Mouse (Mus musculus): ENCODE data around the gene Tead4.
"Not testable (repeated sequence)": the region's sequence is repeated elsewhere in the genome, so short reads cannot be mapped to it uniquely, and the experiment has no call there.

Tead4 gene

GRCm38 (mm10) chr6:128237102-128237763, 63.4 kb downstream of the Tead4 start:
- in situ Hi-C loops (cut with MboI), result no loop called here

GRCm38 (mm10) chr6:128236581-128236980, 64.0 kb downstream of the Tead4 start:
- in situ Hi-C loops (cut with MboI), result no loop called here

GRCm38 (mm10) chr6:128234206-128234605, 66.4 kb downstream of the Tead4 start:
- in situ Hi-C loops (cut with MboI), result no loop called here

DNA sequence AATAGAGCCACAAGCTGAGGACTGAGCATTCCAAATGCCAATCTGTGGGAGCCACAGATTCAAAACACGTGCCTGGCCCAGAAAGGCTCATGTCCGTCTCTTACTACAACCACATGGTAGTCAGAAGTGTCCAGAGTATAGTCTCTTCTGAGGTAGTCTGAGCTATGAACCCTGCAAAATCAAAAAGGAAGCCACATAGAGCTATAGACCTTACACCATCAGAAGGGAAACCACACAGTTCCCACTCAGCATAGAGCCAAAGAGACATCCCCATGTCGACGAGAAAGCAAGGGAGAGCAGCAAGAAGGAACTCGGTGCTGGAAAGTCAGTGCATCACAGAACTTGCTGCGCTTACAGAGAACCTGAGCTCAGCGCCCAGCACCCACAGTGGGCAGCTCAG, 68.4 kb downstream of the Tead4 start:
- in situ Hi-C loops (cut with MboI), result no loop called here

- in situ Hi-C loops (cut with MboI), result no loop called here
Measured at GRCm38 (mm10) chr6:128231741-128232140, 68.9 kb downstream of the Tead4 start.

DNA sequence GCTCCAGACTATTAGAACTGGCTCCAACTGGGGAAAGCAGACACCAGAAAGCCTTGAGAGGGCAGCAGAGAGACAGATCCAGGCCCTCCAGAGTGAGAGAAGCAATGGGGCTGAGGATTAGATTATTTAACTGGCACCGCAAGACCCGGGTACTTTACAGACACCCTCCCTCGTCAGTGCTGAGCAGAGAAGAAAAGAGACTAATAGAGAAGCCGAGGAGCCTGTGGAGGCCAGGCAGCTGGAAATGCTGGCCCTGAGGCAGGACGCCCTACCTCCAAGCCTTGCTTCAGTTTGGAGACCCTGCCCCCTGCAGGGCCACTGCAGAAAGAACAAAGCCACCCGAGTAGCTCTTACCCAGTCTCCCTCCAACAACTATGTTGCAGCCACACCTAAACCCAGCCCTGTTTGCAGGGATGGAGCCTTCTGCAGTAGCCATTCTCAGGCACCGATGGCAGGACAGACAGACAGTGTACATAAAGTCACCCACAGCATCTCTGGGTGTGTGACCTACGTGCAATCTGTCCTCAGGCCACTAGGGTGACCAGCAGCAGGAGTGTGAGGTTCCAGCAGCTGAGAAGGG, 73.1 kb downstream of the Tead4 start:
- in situ Hi-C loops (cut with MboI), result no loop called here

- in situ Hi-C loops (cut with MboI), result no loop called here
Measured at GRCm38 (mm10) chr6:128226941-128227340, 73.7 kb downstream of the Tead4 start.

- in situ Hi-C loops (cut with MboI), result no loop called here
Measured at GRCm38 (mm10) chr6:128225846-128226176, 74.8 kb downstream of the Tead4 start.

DNA sequence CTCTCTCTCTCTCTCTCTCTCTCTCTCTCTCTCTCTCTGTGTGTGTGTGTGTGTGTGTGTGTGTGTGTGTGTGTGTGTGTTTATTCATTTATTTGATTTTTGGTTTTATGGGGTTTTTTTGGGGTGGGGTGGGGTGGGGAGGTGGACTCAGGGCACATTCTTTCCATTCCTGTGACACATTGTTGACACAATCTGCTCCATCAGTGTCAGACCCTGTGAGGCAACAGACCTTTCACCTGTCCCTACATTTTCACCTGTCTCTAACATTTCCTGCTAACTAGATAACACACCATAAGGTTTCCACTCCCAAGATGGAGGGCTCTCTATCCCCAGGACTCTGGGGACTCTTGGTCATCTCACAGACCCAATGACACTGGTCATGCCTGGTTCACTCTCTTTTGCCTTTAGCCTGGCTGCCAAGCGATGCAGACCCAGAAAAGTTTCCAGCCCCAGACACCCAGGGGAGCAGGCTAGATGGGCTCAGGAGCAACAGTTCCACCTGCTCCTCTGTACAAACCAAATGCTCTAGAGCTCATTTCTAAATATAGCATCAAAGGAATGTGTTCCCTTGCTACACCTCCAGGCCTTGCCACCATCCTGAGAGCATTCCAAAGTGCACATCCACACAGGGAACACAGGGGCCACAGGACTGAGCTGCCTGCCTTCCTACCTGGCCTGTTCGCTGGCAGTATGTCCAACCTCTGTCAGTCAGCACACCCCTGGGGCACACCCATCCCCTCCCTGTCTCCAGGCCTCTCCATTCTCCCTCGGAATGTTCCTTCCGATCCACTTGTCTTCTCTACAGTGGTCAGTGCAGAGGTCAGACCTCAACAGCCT, 75.4 kb downstream of the Tead4 start:
- in situ Hi-C loops (cut with MboI), result no loop called here

DNA sequence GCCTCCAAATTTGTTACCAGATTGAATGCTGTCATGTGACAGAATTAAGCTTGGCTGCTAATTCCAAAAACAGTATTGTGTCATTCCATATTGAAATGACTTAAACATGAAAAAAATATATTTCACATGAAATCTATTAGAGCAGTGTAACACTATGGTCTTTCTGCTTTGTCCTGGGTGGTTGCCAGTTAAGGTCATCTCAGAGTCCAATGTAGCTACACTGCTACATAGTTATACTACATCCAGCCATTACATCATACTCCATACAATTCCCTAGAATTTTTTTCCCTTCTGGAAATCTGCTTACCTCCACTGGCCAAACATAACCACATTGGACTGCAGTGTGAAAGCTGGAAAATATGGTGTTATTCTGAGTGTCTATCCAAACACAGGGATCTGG, 77.5 kb downstream of the Tead4 start:
- in situ Hi-C loops (cut with MboI), result no loop called here

GRCm38 (mm10) chr6:128215004-128215403, 85.6 kb downstream of the Tead4 start:
- in situ Hi-C loops (cut with MboI), result not testable (repeated sequence)

DNA sequence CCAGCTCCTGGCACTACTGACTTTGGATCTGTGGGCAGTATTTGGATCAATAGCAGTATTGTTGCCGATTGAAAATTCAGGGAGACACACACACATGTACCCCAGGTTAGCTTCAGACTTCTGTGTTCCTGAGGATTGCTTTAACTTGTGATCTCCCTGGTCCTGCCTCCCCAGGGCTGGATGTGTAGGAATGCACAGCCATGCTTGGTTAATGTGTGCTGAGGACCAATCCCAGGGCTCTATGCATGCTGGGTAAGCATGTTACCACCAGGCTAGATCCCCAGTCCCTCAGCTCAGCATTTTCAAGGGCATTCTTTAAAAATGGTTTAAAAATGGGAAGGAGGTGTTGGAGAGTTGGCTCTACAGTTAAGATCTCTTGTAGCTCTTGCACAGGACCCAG, 91.4 kb downstream of the Tead4 start:
- in situ Hi-C loops (cut with MboI), result not testable (repeated sequence)

- in situ Hi-C loops (cut with MboI), result no loop called here
Measured at GRCm38 (mm10) chr6:128208491-128209170, 92.0 kb downstream of the Tead4 start.

DNA sequence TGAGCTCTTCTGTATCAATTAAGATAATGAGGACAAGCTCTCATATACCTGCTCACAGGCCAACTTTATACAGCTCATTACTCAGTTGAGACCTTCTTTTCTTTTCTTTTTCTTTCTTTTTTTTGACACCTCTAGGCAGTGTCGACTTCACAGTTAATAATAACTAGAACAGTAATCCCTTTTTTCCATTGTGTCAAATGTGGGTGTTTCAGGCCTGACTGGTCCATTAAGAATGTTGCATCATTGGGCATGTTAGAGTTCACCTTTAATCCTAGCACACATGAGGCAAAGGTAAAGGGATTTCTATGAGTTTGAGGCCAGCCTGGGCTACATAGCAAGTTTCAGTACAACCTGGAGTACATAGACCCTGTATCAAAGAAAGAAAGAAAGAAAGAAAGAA, 97.1 kb downstream of the Tead4 start:
- in situ Hi-C loops (cut with MboI), result no loop called here

DNA sequence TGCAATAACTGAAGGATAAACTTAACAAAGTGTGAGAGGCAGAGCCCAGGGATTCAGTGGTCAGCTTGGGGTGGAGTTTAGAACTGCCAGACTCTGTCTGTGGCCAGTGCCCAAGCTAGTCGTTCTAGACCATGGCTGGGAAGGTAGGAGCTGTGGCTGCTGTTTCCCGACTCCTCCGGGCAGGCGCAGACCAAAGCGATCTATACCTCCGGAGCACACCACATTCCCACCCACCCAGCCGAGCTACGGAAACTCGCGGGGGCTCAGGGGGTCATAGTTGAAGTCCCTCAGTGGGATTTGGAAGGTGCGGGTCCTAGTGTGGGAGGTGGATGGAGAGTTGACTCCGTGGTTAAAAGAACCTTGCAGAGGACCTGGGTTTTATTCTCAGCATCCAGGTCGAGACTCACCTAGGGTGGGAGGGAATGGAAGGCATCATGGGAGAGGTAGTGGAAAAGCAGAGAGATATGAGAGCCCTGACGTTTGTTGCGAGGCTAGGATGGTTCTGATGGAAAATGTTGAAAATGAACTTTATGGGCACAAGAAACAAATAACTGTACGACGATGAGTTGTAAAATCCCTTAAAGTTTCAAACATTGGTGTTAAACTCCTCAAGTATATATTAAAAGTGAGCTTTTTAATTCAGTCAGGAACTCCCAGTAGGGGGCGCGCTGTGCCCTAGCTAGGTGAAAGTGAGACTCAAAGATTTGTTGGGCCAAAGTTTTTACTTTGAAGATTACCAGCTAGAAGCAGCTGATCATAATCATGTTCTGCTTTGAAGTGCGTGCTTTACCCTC, 99.6 kb downstream of the Tead4 start:
- in situ Hi-C loops (cut with MboI), result no loop called here

DNA sequence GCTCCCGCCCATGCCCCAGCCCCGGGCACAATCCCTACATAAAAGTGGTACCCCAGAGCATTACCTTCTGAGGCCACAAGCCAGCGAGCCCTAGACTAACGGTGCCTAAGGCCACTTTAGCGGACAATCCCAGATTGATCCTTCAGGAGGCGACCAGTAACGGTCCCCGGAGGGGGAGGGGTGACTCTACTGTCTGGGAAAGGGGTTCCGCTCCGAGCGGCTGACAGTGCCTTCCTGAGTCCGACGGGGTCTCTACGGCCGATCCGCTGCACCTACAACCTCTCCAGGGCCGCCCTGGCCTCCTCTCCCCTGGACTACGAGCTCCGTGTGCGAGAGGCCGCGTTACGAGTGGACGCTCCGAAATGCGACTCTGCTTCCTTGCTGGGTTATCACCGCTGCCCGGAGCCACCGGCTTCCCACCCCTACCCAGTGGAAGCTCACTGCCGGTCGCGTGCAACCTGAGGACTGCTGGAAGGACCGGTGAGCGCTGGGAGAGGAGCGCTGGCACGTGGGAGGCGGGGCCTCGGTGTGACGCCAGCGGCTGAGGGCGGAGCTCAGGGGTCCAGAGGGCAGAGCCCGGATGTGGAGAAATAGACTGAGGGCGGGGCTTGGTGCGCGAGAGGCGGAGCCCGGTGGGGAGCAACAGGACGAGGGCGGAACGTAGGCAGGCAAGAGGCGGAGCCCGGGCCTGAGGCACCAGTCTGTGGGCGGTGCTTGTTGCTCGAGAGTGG, 100.3 kb downstream of the Tead4 start:
- in situ Hi-C loops (cut with MboI), result no loop called here

DNA sequence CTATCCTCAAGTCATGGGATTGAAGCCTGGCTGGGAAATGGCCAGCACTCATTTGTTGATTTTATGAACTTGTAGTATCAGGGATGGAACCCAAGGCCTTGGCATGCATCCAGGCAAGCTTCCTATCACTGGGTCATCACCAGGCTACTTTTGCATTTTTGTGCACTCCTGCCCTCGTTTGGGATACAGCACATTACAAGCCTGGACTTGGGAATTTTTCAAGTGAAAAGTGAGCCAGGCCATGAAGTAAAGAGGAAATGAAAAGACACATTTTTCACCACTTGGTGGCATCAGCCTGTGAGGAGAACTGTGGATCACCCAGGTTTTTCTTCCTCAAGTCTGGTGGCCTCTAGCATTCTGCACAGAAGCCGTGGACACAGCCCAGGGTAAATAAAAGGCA, 117.1 kb downstream of the Tead4 start:
- in situ Hi-C loops (cut with MboI), result no loop called here

DNA sequence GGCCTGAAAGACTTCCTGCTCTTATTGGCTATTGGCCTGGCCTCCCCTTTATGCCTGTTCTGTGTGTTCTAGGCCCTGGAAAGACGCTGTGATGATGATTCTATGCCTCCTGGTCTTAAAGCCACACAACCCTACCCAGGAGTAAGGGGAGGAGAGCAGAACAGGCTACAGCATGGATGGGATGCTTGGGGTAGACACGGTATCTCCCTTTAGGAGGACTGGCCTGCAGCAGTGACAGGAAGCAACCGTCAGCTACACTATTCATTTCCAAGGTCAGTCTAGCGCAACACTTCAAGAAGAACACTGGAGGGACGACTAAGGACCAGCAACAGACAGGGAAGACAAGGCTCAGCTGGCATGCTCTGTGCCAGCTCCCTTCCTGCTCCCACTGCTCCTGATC, 119.4 kb downstream of the Tead4 start:
- in situ Hi-C loops (cut with MboI), result no loop called here

- in situ Hi-C loops (cut with MboI), result no loop called here
Measured at GRCm38 (mm10) chr6:128179651-128180050, 121.0 kb downstream of the Tead4 start.

DNA sequence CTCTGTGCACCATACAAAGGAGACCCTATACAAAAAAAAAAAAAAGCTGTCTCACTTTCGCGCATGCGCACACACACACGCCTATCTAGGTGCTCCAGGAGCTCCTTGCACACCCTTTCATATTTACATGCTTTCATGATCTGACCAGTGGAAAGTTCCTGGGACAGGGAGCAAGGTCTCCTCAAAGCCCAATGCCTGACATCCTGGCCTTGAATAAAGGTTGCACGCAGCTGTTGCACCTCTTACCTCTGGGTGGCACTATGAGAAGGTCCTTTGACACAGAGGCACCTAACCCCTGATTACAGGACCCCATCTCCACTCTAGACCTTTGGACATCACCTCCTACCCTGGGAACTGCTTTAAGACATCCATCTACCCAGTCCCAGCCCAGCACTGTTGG, 121.4 kb downstream of the Tead4 start:
- in situ Hi-C loops (cut with MboI), result no loop called here

DNA sequence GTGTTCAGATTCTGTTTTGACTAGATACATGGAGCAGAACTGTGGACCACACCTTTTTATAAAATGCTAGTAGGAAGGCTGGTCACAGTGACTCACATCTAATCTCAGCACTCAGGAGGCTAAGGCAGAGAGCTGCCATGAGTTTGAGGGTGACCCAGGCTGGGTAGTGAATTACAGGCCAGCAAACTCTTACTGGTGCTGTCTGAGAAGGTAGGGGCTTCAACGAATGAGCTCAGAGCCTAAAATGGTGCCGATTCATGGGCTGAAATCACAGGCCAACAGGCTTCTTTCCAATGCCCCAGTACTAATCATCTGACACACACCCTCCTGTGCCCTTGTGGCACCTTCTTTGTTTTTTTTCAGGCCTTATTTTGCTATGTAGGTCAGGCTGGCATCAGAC, 121.9 kb downstream of the Tead4 start:
- in situ Hi-C loops (cut with MboI), result no loop called here
